Mouse (Mus musculus) testis, adult 2 months (tissue): ENCODE results near the gene Ect2l. TPM values are rescaled to one million over a fixed set of nuclear protein-coding genes. Genes with fewer than 3 reads are reported as not detected.
A peak's percentile ranks its signal among the peaks of the same experiment; 100 is the strongest.
"Not testable (repeated sequence)": the region's sequence is repeated elsewhere in the genome, so short reads cannot be mapped to it uniquely, and the experiment has no call there.

Experiments
- H3K27ac ChIP-seq: fragments of 200-500 bp; 2 replicates; pipeline ENCODE4 v1.5.1; 2012; ENCODE audit warnings: low read depth, low read length; ENCODE audit not compliant: control insufficient read depth, insufficient read depth
- H3K27me3 ChIP-seq: fragments of 200-500 bp; 2 replicates; pipeline ENCODE4 v1.6.1; 2012; ENCODE audit warnings: mild to moderate bottlenecking, low read length, moderate library complexity; ENCODE audit not compliant: control insufficient read depth, insufficient read depth
- H3K36me3 ChIP-seq: fragments of 200-500 bp; 2 replicates; pipeline ENCODE4 v1.6.1; 2012; ENCODE audit warnings: mild to moderate bottlenecking, low read length; ENCODE audit not compliant: control insufficient read depth, insufficient read depth
- H3K4me1 ChIP-seq: fragments of 200-500 bp; 2 replicates; pipeline ENCODE4 v1.6.1; 2012; ENCODE audit warnings: low read length; ENCODE audit not compliant: control insufficient read depth, insufficient read depth
- H3K4me3 ChIP-seq: fragments of 200-500 bp; 2 replicates; pipeline ENCODE4 v1.5.1; 2012; ENCODE audit warnings: low read depth, mild to moderate bottlenecking, low read length, moderate library complexity, mixed read lengths; ENCODE audit not compliant: control insufficient read depth
- CTCF ChIP-seq: fragments of 200-500 bp; IDR thresholded peaks from 2 replicates; pipeline ENCODE4 v1.5.1; 2012; ENCODE audit warnings: low read depth, mild to moderate bottlenecking, inconsistent platforms, low read length, moderate library complexity; ENCODE audit not compliant: control insufficient read depth, insufficient read depth, insufficient replicate concordance
- POLR2A ChIP-seq: fragments of 200-500 bp; IDR thresholded peaks from 2 replicates; pipeline ENCODE4 v1.6.1; 2012; ENCODE audit warnings: low read depth, mild to moderate bottlenecking, inconsistent platforms, low read length, moderate library complexity; ENCODE audit not compliant: control insufficient read depth
- polyA plus RNA-seq: library from polyadenylated mRNA; depleted of rRNA; stranded (reverse); fragments of >200 nt; gene quantifications from 2 replicates; pipeline ENCODE4 v1.2.3, GENCODE M21; 2012

Ect2l gene
- polyA plus RNA-seq, 1 experiment, result 0.43 TPM

GRCm38 (mm10) chr10:18162435-18162971 lies 48.2 kb downstream of the Ect2l start:
- no peak overlapping the region for H3K4me3 ChIP-seq
- no peaks in the 10 kb centered on the region for H3K36me3 ChIP-seq
- TF ChIP-seq POLR2A (no peak), CTCF (no peak)
- H3K27me3 ChIP-seq, result no peaks in the 10 kb centered on the region
- H3K4me1 ChIP-seq, result no peaks in the 10 kb centered on the region
- peak overlapping the region; percentile 76 for H3K27ac ChIP-seq

- Histone ChIP-seq H3K4me1 (no peaks in the 10 kb centered on the region), H3K4me3 (no peak overlapping the region), H3K27ac (no peak overlapping the region), H3K27me3 (no peaks in the 10 kb centered on the region), H3K36me3 (no peaks in the 10 kb centered on the region)
- TF ChIP-seq CTCF, result no peak
- no peak for TF ChIP-seq POLR2A
Observed at GRCm38 (mm10) chr10:18147224-18147623, 63.5 kb downstream of the Ect2l start.

- TF ChIP-seq CTCF, result no peak
- no peak for TF ChIP-seq POLR2A
Observed at GRCm38 (mm10) chr10:18142231-18142630, 68.5 kb downstream of the Ect2l start.

GRCm38 (mm10) chr10:18141389-18141788 lies 69.3 kb downstream of the Ect2l start:
- no peaks in the 10 kb centered on the region for H3K4me1 ChIP-seq

More at GRCm38 (mm10) chr10:18142231-18142630, 68.5 kb downstream of the Ect2l start:
- Histone ChIP-seq H3K36me3 (no peaks in the 10 kb centered on the region), H3K27ac (no peak overlapping the region), H3K27me3 (no peaks in the 10 kb centered on the region), H3K4me1 (no peaks in the 10 kb centered on the region), H3K4me3 (no peak overlapping the region)

GRCm38 (mm10) chr10:18139615-18140014 lies 71.1 kb downstream of the Ect2l start:
- no peak overlapping the region for H3K4me3 ChIP-seq

More at GRCm38 (mm10) chr10:18141389-18141788, 69.3 kb downstream of the Ect2l start:
- Histone ChIP-seq H3K4me3 (no peak overlapping the region), H3K27ac (no peak overlapping the region), H3K27me3 (no peaks in the 10 kb centered on the region), H3K36me3 (no peaks in the 10 kb centered on the region)
- no peak for TF ChIP-seq POLR2A
- TF ChIP-seq CTCF, result no peak

GRCm38 (mm10) chr10:18138853-18139503 lies 71.7 kb downstream of the Ect2l start:
- H3K4me1 ChIP-seq, H3K27ac ChIP-seq, H3K4me3 ChIP-seq, H3K27me3 ChIP-seq, H3K36me3 ChIP-seq: not testable (repeated sequence)

More at GRCm38 (mm10) chr10:18139615-18140014, 71.1 kb downstream of the Ect2l start:
- Histone ChIP-seq H3K4me1 (no peaks in the 10 kb centered on the region), H3K27me3 (no peaks in the 10 kb centered on the region), H3K27ac (no peak overlapping the region), H3K36me3 (no peaks in the 10 kb centered on the region)
- TF ChIP-seq POLR2A (no peak), CTCF (no peak)

GRCm38 (mm10) chr10:18131666-18132650 lies 78.7 kb downstream of the Ect2l start:
- no peak for TF ChIP-seq POLR2A
- no peak for TF ChIP-seq CTCF
- H3K27ac ChIP-seq, result no peak overlapping the region
- no peaks in the 10 kb centered on the region for H3K27me3 ChIP-seq
- no peaks in the 10 kb centered on the region for H3K4me1 ChIP-seq
- H3K36me3 ChIP-seq, result no peaks in the 10 kb centered on the region
- no peak overlapping the region for H3K4me3 ChIP-seq
